Mouse (Mus musculus) fibroblast of lung, adult 2 months (primary cell): Measurements from ENCODE around the gene Cabp4.

Experiments used
- DNase-seq: peaks from one replicate; pipeline ENCODE4 v3.0.0-alpha.2; 2011; ENCODE audit warnings: low read depth

Gene Cabp4

DNA sequence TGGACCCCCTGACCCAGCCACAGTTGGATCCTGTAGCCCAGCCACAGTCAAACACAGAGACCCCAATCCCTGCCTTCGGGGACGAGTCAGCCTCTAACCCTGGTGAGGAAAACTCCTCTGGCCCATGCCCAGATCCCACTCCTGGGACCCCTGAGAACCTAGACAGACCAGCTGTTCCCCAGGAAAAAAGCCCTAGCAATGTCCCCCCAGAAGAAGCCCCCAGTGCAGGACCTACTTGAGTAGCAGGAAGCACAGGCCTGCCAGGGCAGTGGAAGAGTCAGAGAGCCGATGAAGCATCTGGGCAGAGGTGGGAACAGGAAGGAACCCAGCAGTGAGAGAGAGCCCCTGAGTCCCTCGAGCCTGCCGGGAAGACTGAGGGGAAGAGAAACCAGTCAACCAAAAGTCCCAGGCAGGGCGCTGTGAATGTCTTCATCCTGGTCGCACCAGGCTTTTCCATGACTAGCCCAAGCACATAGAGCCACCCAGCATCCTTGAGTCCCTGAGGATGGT, at the start of gene Cabp4:
Gene Cabp4 (minus strand): TSS at position 275 of the 510 bp plus-strand sequence.
- DNase-seq, result no peak

- DNase-seq, result no peak
Measured at GRCm38 (mm10) chr19:4193129-4193528, 49.3 kb upstream of the Cabp4 start.

- DNase-seq, result no peak
Measured at GRCm38 (mm10) chr19:4192251-4192985, 48.6 kb upstream of the Cabp4 start.

- peak; percentile 73 for DNase-seq
Measured at GRCm38 (mm10) chr19:4191528-4192250, 47.9 kb upstream of the Cabp4 start, which contains the start of gene Ppp1ca. Ppp1ca (plus strand) TSS chr19:4192065.

- no peak for DNase-seq
Measured at GRCm38 (mm10) chr19:4190831-4191334, 47.0 kb upstream of the Cabp4 start, which contains the start of gene Tbc1d10c. Tbc1d10c (minus strand) TSS chr19:4191284.

GRCm38 (mm10) chr19:4189051-4189620, 45.3 kb upstream of the Cabp4 start:
- DNase-seq, result no peak

DNA sequence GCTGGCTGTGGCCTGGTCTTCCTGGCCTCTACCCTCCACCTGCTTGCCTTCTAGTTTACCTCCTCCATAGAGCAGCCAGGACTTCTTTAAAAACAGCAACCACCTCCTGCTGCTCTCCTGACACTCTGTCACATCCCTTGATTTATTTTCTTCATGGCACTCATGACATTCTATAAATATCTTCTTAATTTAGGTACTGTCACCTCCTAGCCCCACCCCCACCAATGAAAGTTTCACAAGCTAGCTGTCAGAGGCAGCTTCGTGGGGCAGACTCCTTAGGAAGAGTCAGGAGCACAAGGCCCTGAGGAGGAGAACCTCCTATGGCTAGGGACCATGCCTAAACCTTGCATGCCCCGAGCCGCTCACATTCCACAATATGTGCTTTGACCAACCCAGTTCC, 43.5 kb upstream of the Cabp4 start:
- DNase-seq, result no peak

DNA sequence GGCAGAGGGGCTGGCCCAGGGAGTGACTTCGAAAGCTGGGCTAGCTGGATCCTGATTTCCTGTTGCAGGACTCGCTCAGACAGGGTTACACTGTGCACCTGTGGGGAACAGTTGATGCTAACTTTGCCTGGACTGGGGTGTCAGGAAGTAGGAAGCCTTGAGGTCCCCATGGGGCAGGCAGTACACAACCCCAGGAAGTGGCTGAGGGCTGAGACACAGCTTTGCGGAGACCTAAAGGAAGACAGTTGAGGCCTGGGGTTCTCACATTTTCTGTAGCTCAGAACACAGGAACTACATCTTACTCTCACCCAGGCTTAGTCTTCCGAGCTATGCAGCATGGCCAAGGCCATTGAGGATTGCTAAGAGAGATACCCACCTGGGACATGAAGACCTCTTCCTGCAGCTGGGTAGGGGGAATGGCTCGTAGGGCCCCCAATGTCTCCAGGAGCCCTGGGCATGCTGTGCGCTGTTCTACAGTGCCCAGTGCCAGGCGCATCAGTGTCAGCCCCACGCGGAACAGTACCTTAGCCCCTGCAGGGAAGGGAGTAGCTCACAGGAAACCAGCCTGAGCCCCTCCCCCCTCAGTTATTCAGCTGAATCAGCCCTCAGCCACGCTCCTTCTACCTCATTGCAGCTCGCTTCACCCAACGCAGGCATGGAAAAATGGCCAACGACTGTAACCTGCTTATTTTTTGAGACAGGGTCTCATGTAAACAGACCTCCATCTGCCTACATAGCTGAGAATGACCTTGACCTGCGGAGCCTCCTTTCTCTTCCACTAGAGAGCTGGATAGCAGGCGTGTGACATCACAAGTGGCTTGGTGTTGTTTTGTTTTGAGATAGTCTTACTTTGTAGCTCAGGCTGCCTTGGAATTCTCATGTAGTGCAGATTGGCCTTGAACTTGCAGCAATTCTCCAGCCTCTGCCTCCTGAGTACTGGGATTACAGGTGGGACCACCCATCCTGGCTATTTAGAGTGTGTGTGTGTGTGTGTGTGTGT, 41.4 kb upstream of the Cabp4 start:
- no peak for DNase-seq

GRCm38 (mm10) chr19:4183689-4184088, 39.9 kb upstream of the Cabp4 start:
- DNase-seq, result no peak

GRCm38 (mm10) chr19:4181892-4182291, 38.1 kb upstream of the Cabp4 start:
- DNase-seq, result no peak

- DNase-seq, result no peak
Measured at GRCm38 (mm10) chr19:4180411-4180810, 36.6 kb upstream of the Cabp4 start.

GRCm38 (mm10) chr19:4175368-4175947, 31.6 kb upstream of the Cabp4 start, which contains the start of gene Carns1:
Carns1 (minus strand) TSS chr19:4175479.
- no peak for DNase-seq

DNA sequence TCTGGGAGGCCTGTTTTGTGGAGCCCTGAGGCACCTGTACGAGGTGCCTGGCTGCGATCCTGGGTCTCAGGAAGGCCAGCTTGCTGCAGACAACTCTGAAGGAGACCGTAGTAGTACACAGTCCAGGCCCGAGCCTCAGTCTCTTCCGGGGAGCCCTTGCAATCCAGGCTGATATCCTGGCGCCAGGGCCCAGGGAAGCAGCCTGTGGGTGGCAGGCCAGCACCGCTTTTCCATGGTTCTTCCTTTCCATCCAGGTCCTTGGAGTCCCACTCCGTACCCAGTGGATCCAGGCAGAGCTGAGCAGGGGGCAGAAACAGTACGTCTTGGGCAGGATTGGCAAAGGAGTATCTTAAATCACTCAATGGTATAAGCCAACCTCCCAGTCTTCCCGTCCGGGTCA, 29.1 kb upstream of the Cabp4 start:
- DNase-seq, result no peak

- DNase-seq, result no peak
Measured at GRCm38 (mm10) chr19:4171393-4172290, 27.8 kb upstream of the Cabp4 start.

DNA sequence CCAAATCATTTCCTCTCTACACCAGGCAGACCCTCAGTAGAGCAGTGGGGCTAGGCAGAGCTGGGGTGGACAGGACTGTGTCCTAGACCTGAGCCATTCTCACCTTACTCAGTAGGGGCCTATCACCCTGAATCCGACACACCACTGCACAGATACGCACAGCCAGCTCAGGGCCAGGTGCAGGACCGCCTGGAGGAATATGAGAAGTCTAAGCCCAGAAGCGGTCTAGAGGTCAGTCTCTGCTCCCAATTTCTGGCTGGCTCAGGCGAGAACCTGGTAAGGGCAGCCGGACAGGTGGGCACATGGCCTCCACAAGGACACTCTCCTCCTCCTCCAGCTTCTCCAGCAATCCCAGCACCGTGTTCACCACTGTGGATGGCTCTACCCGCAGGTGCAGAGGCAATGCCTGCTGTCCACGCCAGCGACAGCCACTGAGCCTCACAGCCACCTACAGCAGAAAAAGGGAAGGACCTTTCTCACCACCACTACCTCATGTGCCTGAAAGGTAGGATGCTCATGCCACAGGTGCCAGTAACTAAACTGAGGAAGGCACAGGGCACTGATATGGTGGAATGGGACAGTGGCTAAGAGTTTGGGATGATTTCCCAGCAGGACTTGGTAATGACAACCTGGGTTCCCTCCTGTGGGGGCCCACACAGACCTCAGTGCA, 27.0 kb upstream of the Cabp4 start:
- no peak for DNase-seq

DNA sequence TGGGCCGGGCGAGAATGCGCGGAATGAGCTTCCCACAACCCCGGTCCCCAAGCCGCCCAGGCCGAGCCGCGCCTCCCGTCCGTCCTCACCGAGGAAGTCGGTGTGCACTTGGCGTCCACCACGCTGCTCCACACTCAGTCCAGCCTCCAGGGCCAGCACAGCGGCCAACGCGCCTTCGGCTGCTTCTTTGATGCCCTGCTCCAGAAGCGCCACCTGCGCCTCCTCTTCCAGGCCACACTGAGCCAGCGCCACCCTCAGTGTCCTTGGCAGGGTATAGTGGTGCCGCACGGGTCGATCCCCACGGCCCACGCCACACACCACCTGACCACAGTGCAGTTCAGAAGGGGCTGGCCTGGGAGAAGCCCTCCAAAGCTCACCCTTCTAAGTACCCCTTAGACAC, 26.0 kb upstream of the Cabp4 start:
- no peak for DNase-seq

DNA sequence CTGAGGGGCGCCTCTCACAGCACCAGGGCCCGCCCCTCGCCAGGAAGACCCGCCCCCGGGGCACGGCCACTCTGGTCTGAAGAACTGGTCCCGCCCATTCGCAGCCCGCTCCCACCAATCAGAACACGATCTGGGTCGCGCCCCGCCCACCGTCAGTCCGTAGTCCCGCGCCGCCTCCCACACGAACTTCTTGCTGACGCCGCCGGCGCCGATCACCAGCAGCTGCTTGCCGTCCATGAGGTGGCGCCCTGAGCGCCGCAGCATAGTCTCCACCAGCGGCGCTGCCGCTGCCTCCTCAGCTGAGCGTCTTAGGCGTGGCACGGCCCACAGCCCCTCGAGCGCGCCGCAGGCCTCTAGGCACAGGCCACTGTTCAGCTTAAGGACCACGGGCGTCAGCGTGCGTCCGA, 25.5 kb upstream of the Cabp4 start:
- peak; percentile 94 for DNase-seq

- DNase-seq, result no peak
Measured at GRCm38 (mm10) chr19:4166678-4167476, 23.0 kb upstream of the Cabp4 start.
